Mouse (Mus musculus) CH12.LX (cell line): ENCODE measurements around the gene Cox16.

Source experiments
- CTCF ChIP-seq, 2 experiments: IDR thresholded peaks in 1 of 2; conservative IDR thresholded peaks in 1 of 2; 2 replicates each; pipeline ENCODE4 v1.5.1; 2011 to 2012; ENCODE audit warnings: low read depth in 2 of 2, low read length in 2 of 2, improper control_type of control experiment in 1 of 2, inconsistent platforms in 1 of 2, mild to moderate bottlenecking in 1 of 2, moderate library complexity in 1 of 2
- POLR2A ChIP-seq: IDR thresholded peaks from 2 replicates; pipeline ENCODE4 v1.6.1; 2011; ENCODE audit warnings: low read depth, mild to moderate bottlenecking, improper control_type of control experiment, low read length

GRCm38 (mm10) chr12:81332875-81333421, 152.0 kb downstream of the Cox16 start, which contains the start of gene Slc8a3:
- TF ChIP-seq CTCF (conservative IDR thresholded peaks at IDR 0.05 in 1 of 2, IDR thresholded peaks at IDR 0.05 in 1 of 2; ENCODE audit: low read depth in 2 of 2, low read length in 2 of 2): no peak
- TF ChIP-seq POLR2A: no peak
